Mouse (Mus musculus) intestine, embryonic 16.5 days (tissue): ENCODE data around the gene Stk33. TPM values are rescaled to one million over a fixed set of nuclear protein-coding genes. Genes with fewer than 3 reads are reported as not detected.

Experiments
- ATAC-seq: fragments of 200-750 bp; cut with Nextera tagmentation; 2 replicates; pipeline ENCODE4 v1.8.0; 2017; ENCODE audit warnings: moderate TSS enrichment, moderate library complexity
- H3K27ac ChIP-seq: fragments of 300-500 bp; sonication (generic); 2 replicates; pipeline ENCODE4 v1.5.1; 2014; ENCODE audit warnings: mild to moderate bottlenecking, low read length
- H3K27me3 ChIP-seq: fragments of 300-500 bp; sonication (generic); replicated peaks from 2 replicates; pipeline ENCODE4 v1.6.1; 2014; ENCODE audit warnings: low read length, control low read depth, mixed read lengths; ENCODE audit not compliant: control insufficient read depth, insufficient read depth
- H3K36me3 ChIP-seq: fragments of 300-500 bp; sonication (generic); 2 replicates; pipeline ENCODE4 v1.6.1; 2014; ENCODE audit warnings: low read length, control low read depth; ENCODE audit not compliant: control insufficient read depth, insufficient read depth
- H3K4me1 ChIP-seq: fragments of 300-500 bp; sonication (generic); 2 replicates; pipeline ENCODE4 v1.6.1; 2014; ENCODE audit warnings: low read length, control low read depth, mixed read lengths; ENCODE audit not compliant: control insufficient read depth, insufficient read depth
- H3K4me2 ChIP-seq: fragments of 300-500 bp; sonication (generic); 2 replicates; pipeline ENCODE4 v1.6.1; 2014; ENCODE audit warnings: low read depth, low read length, control low read depth
- H3K4me3 ChIP-seq: fragments of 300-500 bp; sonication (generic); 2 replicates; pipeline ENCODE4 v1.5.1; 2014; ENCODE audit warnings: mild to moderate bottlenecking, low read length
- H3K9ac ChIP-seq: fragments of 300-500 bp; sonication (generic); 2 replicates; pipeline ENCODE4 v1.6.1; 2014; ENCODE audit warnings: low read depth, low read length
- H3K9me3 ChIP-seq: fragments of 300-500 bp; sonication (generic); 2 replicates; pipeline ENCODE4 v1.6.1; 2016; ENCODE audit warnings: low read length, control low read depth; ENCODE audit not compliant: control insufficient read depth
- WGBS: fragments of 180-500 bp; shearing (Covaris S2); extraction: QIAGEN DNeasy Blood & Tissue Kit; methylation state at CpG from one replicate; pipeline ENCODE4 v1.1.7; 2014; 5-methylcytosine and 5-hydroxymethylcytosine counted together
- polyA plus RNA-seq: library from polyadenylated mRNA; unstranded; fragments of >200 nt; fragmentation: Nextera tagmentation; extraction: Ambion mirVana; gene quantifications from 2 replicates; pipeline ENCODE4 v1.2.1, GENCODE M21; 2015

Gene Stk33
- 0.28 and 0.51 TPM in 2 replicates for polyA plus RNA-seq

GRCm38 (mm10) chr7:109438781-109439591 is at the start of gene Stk33:
Gene Stk33 (minus strand): TSS chr7:109439081.
- H3K27me3 ChIP-seq, result peaks cover 20% of the 10 kb centered on the region; the same call in 1 of the 2 replicates
- H3K9me3 ChIP-seq, result no peaks in the 10 kb centered on the region
- peak within 1 kb of the TSS; percentile 52 for H3K4me3 ChIP-seq
- no peak within 1 kb of the TSS for H3K27ac ChIP-seq
- peak within 1 kb of the TSS; percentile 93 for H3K4me2 ChIP-seq
- no peaks in the 10 kb centered on the region for H3K36me3 ChIP-seq
- peaks cover 11% of the 10 kb centered on the region for H3K4me1 ChIP-seq
- peak; percentile 84 for ATAC-seq
- WGBS, result under 1% methylated on average over 62 of the region's 62 CpGs
- peak within 1 kb of the TSS; percentile 69 for H3K9ac ChIP-seq

GRCm38 (mm10) chr7:109484221-109484620 is 45.3 kb upstream of the Stk33 start:
- no peak overlapping the region for H3K27ac ChIP-seq
- no peaks in the 10 kb centered on the region for H3K36me3 ChIP-seq
- H3K27me3 ChIP-seq, result no peaks in the 10 kb centered on the region
- WGBS, result 67% methylated on average over 5 of the region's 5 CpGs
- ATAC-seq, result no peak
- H3K4me1 ChIP-seq, result no peaks in the 10 kb centered on the region
- no peak overlapping the region for H3K9ac ChIP-seq
- H3K4me2 ChIP-seq, result no peak overlapping the region
- H3K4me3 ChIP-seq, result no peak overlapping the region
- no peaks in the 10 kb centered on the region for H3K9me3 ChIP-seq

GRCm38 (mm10) chr7:109480765-109481197 is 41.9 kb upstream of the Stk33 start:
- Histone ChIP-seq H3K4me1 (no peaks in the 10 kb centered on the region), H3K4me3 (no peak overlapping the region), H3K27me3 (no peaks in the 10 kb centered on the region), H3K27ac (no peak overlapping the region), H3K36me3 (no peaks in the 10 kb centered on the region), H3K9ac (no peak overlapping the region), H3K9me3 (no peaks in the 10 kb centered on the region), H3K4me2 (no peak overlapping the region)
- WGBS, result 29% methylated on average over 7 of the region's 7 CpGs
- peak; percentile 31; the same call in 1 of the 2 replicates for ATAC-seq

GRCm38 (mm10) chr7:109477926-109478325 is 39.0 kb upstream of the Stk33 start:
- Histone ChIP-seq H3K27me3 (no peaks in the 10 kb centered on the region), H3K36me3 (no peaks in the 10 kb centered on the region), H3K27ac (no peak overlapping the region), H3K9ac (no peak overlapping the region), H3K9me3 (no peaks in the 10 kb centered on the region), H3K4me1 (no peaks in the 10 kb centered on the region), H3K4me3 (no peak overlapping the region), H3K4me2 (no peak overlapping the region)
- WGBS, result 64% methylated on average over 3 of the region's 3 CpGs
- no peak for ATAC-seq

- no peaks in the 10 kb centered on the region for H3K9me3 ChIP-seq
- H3K27ac ChIP-seq, result no peak overlapping the region
- H3K36me3 ChIP-seq, result no peaks in the 10 kb centered on the region
- no peaks in the 10 kb centered on the region for H3K4me1 ChIP-seq
- H3K4me3 ChIP-seq, result no peak overlapping the region
- H3K9ac ChIP-seq, result no peak overlapping the region
- no peaks in the 10 kb centered on the region for H3K27me3 ChIP-seq
- ATAC-seq, result no peak
- WGBS, result 76% methylated on average over 4 of the region's 4 CpGs
- H3K4me2 ChIP-seq, result no peak overlapping the region
Measured at GRCm38 (mm10) chr7:109470700-109471099, 31.8 kb upstream of the Stk33 start.

- ATAC-seq, result no peak
- Histone ChIP-seq H3K4me3 (no peak overlapping the region), H3K4me1 (no peaks in the 10 kb centered on the region), H3K9me3 (no peaks in the 10 kb centered on the region), H3K27me3 (no peaks in the 10 kb centered on the region), H3K9ac (no peak overlapping the region), H3K27ac (no peak overlapping the region), H3K4me2 (no peak overlapping the region), H3K36me3 (no peaks in the 10 kb centered on the region)
- WGBS, result 43% methylated on average over 6 of the region's 6 CpGs
Measured at GRCm38 (mm10) chr7:109468262-109468701, 29.4 kb upstream of the Stk33 start.

GRCm38 (mm10) chr7:109467591-109467990 is 28.7 kb upstream of the Stk33 start:
- 40% methylated on average over 2 of the region's 2 CpGs for WGBS
- ATAC-seq, result no peak

GRCm38 (mm10) chr7:109460698-109461097 is 21.8 kb upstream of the Stk33 start:
- WGBS, result 89% methylated on average over 8 of the region's 8 CpGs
- Histone ChIP-seq H3K9me3 (no peaks in the 10 kb centered on the region), H3K27ac (no peak overlapping the region), H3K4me2 (no peak overlapping the region), H3K27me3 (no peaks in the 10 kb centered on the region), H3K4me1 (no peaks in the 10 kb centered on the region), H3K4me3 (no peak overlapping the region), H3K9ac (no peak overlapping the region), H3K36me3 (no peaks in the 10 kb centered on the region)
- no peak for ATAC-seq

More at GRCm38 (mm10) chr7:109467591-109467990, 28.7 kb upstream of the Stk33 start:
- H3K9me3 ChIP-seq, result no peaks in the 10 kb centered on the region
- H3K4me2 ChIP-seq, result no peak overlapping the region
- H3K36me3 ChIP-seq, result no peaks in the 10 kb centered on the region
- H3K27me3 ChIP-seq, result no peaks in the 10 kb centered on the region
- no peak overlapping the region for H3K27ac ChIP-seq
- no peak overlapping the region for H3K9ac ChIP-seq
- no peak overlapping the region for H3K4me3 ChIP-seq
- no peaks in the 10 kb centered on the region for H3K4me1 ChIP-seq

- Histone ChIP-seq H3K36me3 (no peaks in the 10 kb centered on the region), H3K4me2 (no peak overlapping the region), H3K4me1 (no peaks in the 10 kb centered on the region), H3K9me3 (no peaks in the 10 kb centered on the region), H3K27me3 (no peaks in the 10 kb centered on the region), H3K4me3 (no peak overlapping the region), H3K27ac (no peak overlapping the region), H3K9ac (no peak overlapping the region)
- ATAC-seq, result no peak
- WGBS, result 69% methylated on average over 6 of the region's 6 CpGs
Measured at GRCm38 (mm10) chr7:109456563-109456962, 17.7 kb upstream of the Stk33 start.
